Mouse (Mus musculus): Measurements from ENCODE around the gene Cdkal1. TPM values are rescaled to one million over a fixed set of nuclear protein-coding genes. Genes with fewer than 3 reads are reported as not detected.

Cdkal1 gene
- polyA plus RNA-seq, 1 experiment from 2014 or later, result 21.1 TPM

- WGBS, result 47% methylated on average over 2 of the region's 2 CpGs
- ATAC-seq (ENCODE audit: low read depth), result no peak
These were observed 457.0 kb downstream of the Cdkal1 start for GRCm38 (mm10) chr13:29398456-29398855.

DNA sequence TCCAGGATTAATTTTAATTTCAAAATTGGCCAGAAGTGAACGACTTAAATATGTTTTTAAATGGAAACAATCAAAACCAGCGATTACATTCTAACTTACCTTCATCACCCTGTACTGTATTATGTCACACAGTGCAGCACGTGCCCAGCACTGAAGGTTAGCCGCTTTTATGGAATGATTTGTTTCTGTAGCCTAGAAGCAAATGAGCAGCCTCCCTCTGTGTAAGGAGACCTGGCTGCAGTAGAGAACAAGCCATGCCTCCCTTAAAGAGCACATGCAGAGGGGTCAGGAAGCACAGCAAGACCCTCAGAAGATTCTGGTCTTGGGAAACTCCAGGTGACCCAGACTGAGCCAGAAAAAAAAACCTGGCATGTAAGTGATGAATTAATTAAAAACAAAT, 459.8 kb downstream of the Cdkal1 start:
- Histone ChIP-seq H3K36me3 (ENCODE audit: control insufficient read depth, insufficient read depth, low read length) (no peaks in the 10 kb centered on the region), H3K4me3 (ENCODE audit: low read depth, low read length) (no peak overlapping the region), H3K27ac (ENCODE audit: low read depth, low read length) (no peak overlapping the region), H3K9ac (replicated peaks; ENCODE audit: low read depth, low read length) (no peak overlapping the region), H3K27me3 (ENCODE audit: control insufficient read depth, insufficient read depth, low read length) (no peaks in the 10 kb centered on the region), H3K4me2 (ENCODE audit: low read depth, low read length) (no peak overlapping the region), H3K9me3 (ENCODE audit: control insufficient read depth, low read length) (no peaks in the 10 kb centered on the region), H3K4me1 (ENCODE audit: control insufficient read depth, insufficient read depth, low read length) (peaks cover 5% of the 10 kb centered on the region; the same call in 1 of the 2 replicates)
- 70% methylated on average over 4 of the region's 4 CpGs for WGBS
- no peak for ATAC-seq (ENCODE audit: low read depth)

More at GRCm38 (mm10) chr13:29398456-29398855, 457.0 kb downstream of the Cdkal1 start:
- Histone ChIP-seq H3K27me3 (ENCODE audit: control insufficient read depth, insufficient read depth, low read length) (no peaks in the 10 kb centered on the region), H3K9me3 (ENCODE audit: control insufficient read depth, low read length) (no peaks in the 10 kb centered on the region), H3K9ac (replicated peaks; ENCODE audit: low read depth, low read length) (no peak overlapping the region), H3K36me3 (ENCODE audit: control insufficient read depth, insufficient read depth, low read length) (no peaks in the 10 kb centered on the region), H3K4me2 (ENCODE audit: low read depth, low read length) (no peak overlapping the region), H3K4me3 (ENCODE audit: low read depth, low read length) (no peak overlapping the region), H3K4me1 (ENCODE audit: control insufficient read depth, insufficient read depth, low read length) (peaks cover 5% of the 10 kb centered on the region; the same call in 1 of the 2 replicates), H3K27ac (ENCODE audit: low read depth, low read length) (no peak overlapping the region)

- no peaks in the 10 kb centered on the region for H3K9me3 ChIP-seq (ENCODE audit: control insufficient read depth, low read length)
- no peak overlapping the region for H3K27ac ChIP-seq (ENCODE audit: low read depth, low read length)
- H3K36me3 ChIP-seq (ENCODE audit: control insufficient read depth, insufficient read depth, low read length), result no peaks in the 10 kb centered on the region
- H3K4me2 ChIP-seq (ENCODE audit: low read depth, low read length), result no peak overlapping the region
- WGBS, result 86% methylated on average over 5 of the region's 5 CpGs
- ATAC-seq (ENCODE audit: low read depth), result no peak
- H3K9ac ChIP-seq (replicated peaks; ENCODE audit: low read depth, low read length), result no peak overlapping the region
- no peak overlapping the region for H3K4me3 ChIP-seq (ENCODE audit: low read depth, low read length)
- H3K27me3 ChIP-seq (ENCODE audit: control insufficient read depth, insufficient read depth, low read length), result no peaks in the 10 kb centered on the region
- H3K4me1 ChIP-seq (ENCODE audit: control insufficient read depth, insufficient read depth, low read length), result no peaks in the 10 kb centered on the region
These were observed 465.4 kb downstream of the Cdkal1 start for GRCm38 (mm10) chr13:29390025-29390424.

DNA sequence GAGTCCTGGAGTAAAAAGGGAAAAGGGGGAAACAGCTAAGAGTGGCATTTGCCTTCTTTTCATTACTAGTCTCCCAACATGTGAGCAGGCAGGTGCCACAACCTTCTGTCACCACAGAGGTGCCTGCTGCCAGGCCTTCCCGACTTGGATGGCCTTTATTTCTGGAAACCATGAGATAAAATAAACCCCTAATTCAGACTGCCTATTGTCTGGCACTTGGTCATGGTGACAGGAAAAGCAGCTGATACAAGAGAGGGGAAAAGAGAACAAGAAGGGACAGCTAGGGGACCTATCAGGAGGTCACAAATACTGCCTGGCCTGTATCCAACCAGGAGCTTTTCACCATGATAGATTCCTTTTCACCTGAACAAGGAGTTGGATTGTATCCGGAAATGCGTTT, 466.6 kb downstream of the Cdkal1 start:
- Histone ChIP-seq H3K4me1 (ENCODE audit: control insufficient read depth, insufficient read depth, low read length) (no peaks in the 10 kb centered on the region), H3K27ac (ENCODE audit: low read depth, low read length) (no peak overlapping the region), H3K36me3 (ENCODE audit: control insufficient read depth, insufficient read depth, low read length) (no peaks in the 10 kb centered on the region), H3K4me3 (ENCODE audit: low read depth, low read length) (no peak overlapping the region), H3K4me2 (ENCODE audit: low read depth, low read length) (no peak overlapping the region), H3K27me3 (ENCODE audit: control insufficient read depth, insufficient read depth, low read length) (no peaks in the 10 kb centered on the region), H3K9me3 (ENCODE audit: control insufficient read depth, low read length) (no peaks in the 10 kb centered on the region), H3K9ac (replicated peaks; ENCODE audit: low read depth, low read length) (no peak overlapping the region)
- 71% methylated on average over 3 of the region's 3 CpGs for WGBS
- no peak for ATAC-seq (ENCODE audit: low read depth)

- Histone ChIP-seq H3K4me1 (ENCODE audit: control insufficient read depth, insufficient read depth, low read length) (0 out of 2 replicates have a peak, but pooled peaks cover 3% of the 10 kb centered on the region), H3K4me3 (ENCODE audit: low read depth, low read length) (no peak overlapping the region), H3K4me2 (ENCODE audit: low read depth, low read length) (no peak overlapping the region), H3K27ac (ENCODE audit: low read depth, low read length) (no peak overlapping the region), H3K9me3 (ENCODE audit: control insufficient read depth, low read length) (no peaks in the 10 kb centered on the region), H3K36me3 (ENCODE audit: control insufficient read depth, insufficient read depth, low read length) (no peaks in the 10 kb centered on the region), H3K27me3 (ENCODE audit: control insufficient read depth, insufficient read depth, low read length) (no peaks in the 10 kb centered on the region), H3K9ac (replicated peaks; ENCODE audit: low read depth, low read length) (no peak overlapping the region)
- no peak for ATAC-seq (ENCODE audit: low read depth)
- 83% methylated on average over 2 of the region's 2 CpGs for WGBS
These were observed 477.9 kb downstream of the Cdkal1 start for GRCm38 (mm10) chr13:29377572-29377971.

GRCm38 (mm10) chr13:29371916-29372315, 483.6 kb downstream of the Cdkal1 start:
- H3K27ac ChIP-seq (ENCODE audit: low read depth, low read length), result no peak overlapping the region
- peak; percentile 44; the same call in 1 of the 2 replicates for ATAC-seq (ENCODE audit: low read depth)

DNA sequence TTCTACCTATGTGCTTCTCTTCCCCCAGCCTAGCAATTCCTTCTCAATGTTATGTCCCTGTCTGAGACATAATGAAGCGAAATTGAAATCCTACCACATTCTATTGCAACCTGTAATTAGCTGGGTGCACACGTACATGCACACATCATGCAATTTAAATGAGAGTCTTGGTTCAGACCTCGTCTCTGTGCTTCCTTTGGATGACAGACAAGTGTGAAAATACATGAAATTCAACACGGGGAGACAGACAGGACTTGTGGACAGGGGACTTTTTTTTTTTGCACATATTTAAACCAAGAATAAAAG, 484.1 kb downstream of the Cdkal1 start:
- WGBS, result 23% methylated on average over 4 of the region's 4 CpGs
- H3K36me3 ChIP-seq (ENCODE audit: control insufficient read depth, insufficient read depth, low read length), result no peaks in the 10 kb centered on the region
- no peaks in the 10 kb centered on the region for H3K27me3 ChIP-seq (ENCODE audit: control insufficient read depth, insufficient read depth, low read length)
- no peak overlapping the region for H3K4me3 ChIP-seq (ENCODE audit: low read depth, low read length)
- no peaks in the 10 kb centered on the region for H3K9me3 ChIP-seq (ENCODE audit: control insufficient read depth, low read length)
- no peak overlapping the region for H3K9ac ChIP-seq (replicated peaks; ENCODE audit: low read depth, low read length)
- 0 out of 2 replicates have a peak overlapping the region, but pooled peaks have one; percentile 60 for H3K27ac ChIP-seq (ENCODE audit: low read depth, low read length)
- no peak for ATAC-seq (ENCODE audit: low read depth)
- peaks cover 10% of the 10 kb centered on the region; the same call in 1 of the 2 replicates for H3K4me1 ChIP-seq (ENCODE audit: control insufficient read depth, insufficient read depth, low read length)
- H3K4me2 ChIP-seq (ENCODE audit: low read depth, low read length), result no peak overlapping the region

More at GRCm38 (mm10) chr13:29371916-29372315, 483.6 kb downstream of the Cdkal1 start:
- Histone ChIP-seq H3K27me3 (ENCODE audit: control insufficient read depth, insufficient read depth, low read length) (no peaks in the 10 kb centered on the region), H3K9me3 (ENCODE audit: control insufficient read depth, low read length) (no peaks in the 10 kb centered on the region), H3K4me1 (ENCODE audit: control insufficient read depth, insufficient read depth, low read length) (peaks cover 10% of the 10 kb centered on the region; the same call in 1 of the 2 replicates), H3K9ac (replicated peaks; ENCODE audit: low read depth, low read length) (no peak overlapping the region), H3K36me3 (ENCODE audit: control insufficient read depth, insufficient read depth, low read length) (no peaks in the 10 kb centered on the region), H3K4me3 (ENCODE audit: low read depth, low read length) (no peak overlapping the region), H3K4me2 (ENCODE audit: low read depth, low read length) (no peak overlapping the region)
- whole genome bisulfite sequencing, result 16% methylated on average over 3 of the region's 3 CpGs

DNA sequence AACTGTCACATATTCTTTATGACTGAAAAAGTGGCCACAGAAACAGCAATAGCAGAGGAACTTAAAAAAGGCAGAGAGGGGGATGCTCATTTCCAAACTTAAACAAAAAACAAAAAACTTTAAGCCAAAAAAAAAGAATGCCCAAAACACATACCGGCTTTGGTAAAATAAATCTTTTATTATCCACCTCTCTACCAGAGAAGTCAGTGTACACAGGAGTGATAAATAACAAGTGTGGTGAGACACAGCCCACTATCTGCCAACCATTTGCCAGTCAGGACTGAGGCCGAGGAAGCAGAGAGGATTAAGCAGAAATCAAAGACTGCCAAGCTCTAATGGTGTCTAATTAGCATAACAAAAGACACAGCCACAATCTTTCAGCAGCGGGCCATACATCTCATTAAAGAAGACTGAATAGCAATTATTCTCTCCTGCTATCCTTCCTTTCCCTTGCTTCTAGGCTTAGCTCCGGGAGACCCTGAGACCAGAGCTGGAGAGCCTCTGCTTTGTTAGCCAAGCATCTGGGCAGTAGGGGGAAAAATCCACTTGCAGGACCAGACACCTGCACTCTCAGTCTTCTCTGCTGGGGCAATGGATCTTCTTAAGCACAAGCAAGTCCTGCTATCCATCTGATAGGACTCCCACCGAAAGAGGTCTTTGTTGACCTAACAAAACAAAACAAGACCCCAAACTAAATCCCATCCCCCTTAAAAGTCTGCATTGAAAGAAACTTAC, 484.6 kb downstream of the Cdkal1 start:
- ATAC-seq (ENCODE audit: low read depth), result peak; percentile 85
- no peak overlapping the region for H3K4me3 ChIP-seq (ENCODE audit: low read depth, low read length)
- H3K9me3 ChIP-seq (ENCODE audit: control insufficient read depth, low read length), result no peaks in the 10 kb centered on the region
- H3K36me3 ChIP-seq (ENCODE audit: control insufficient read depth, insufficient read depth, low read length), result no peaks in the 10 kb centered on the region
- peaks cover 10% of the 10 kb centered on the region; the same call in 1 of the 2 replicates for H3K4me1 ChIP-seq (ENCODE audit: control insufficient read depth, insufficient read depth, low read length)
- peak overlapping the region; percentile 60; the same call in 1 of the 2 replicates for H3K27ac ChIP-seq (ENCODE audit: low read depth, low read length)
- H3K9ac ChIP-seq (replicated peaks; ENCODE audit: low read depth, low read length), result no peak overlapping the region
- H3K4me2 ChIP-seq (ENCODE audit: low read depth, low read length), result no peak overlapping the region
- no peaks in the 10 kb centered on the region for H3K27me3 ChIP-seq (ENCODE audit: control insufficient read depth, insufficient read depth, low read length)
- WGBS, result 2% methylated on average over 5 of the region's 5 CpGs

DNA sequence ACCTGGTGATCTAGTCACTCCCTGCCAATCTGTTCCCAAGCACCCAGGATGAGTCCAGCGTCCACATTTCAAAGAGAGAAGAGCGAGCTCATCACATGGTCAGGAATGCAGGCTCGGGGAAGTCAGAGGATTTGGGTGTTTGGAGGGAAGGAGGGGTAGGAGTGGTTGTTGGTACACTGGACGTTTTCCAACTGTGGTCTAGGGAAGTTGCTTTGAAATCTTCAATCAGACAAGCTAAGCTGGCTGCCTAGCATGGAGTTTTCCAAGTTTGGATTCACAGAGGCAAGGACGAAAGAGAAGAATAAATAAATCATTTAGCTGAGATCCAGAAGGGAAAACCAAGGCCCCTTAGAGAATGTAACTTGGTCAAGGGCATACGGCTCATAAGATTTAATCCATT, 486.7 kb downstream of the Cdkal1 start:
- H3K9ac ChIP-seq (replicated peaks; ENCODE audit: low read depth, low read length), result no peak overlapping the region
- H3K4me1 ChIP-seq (ENCODE audit: control insufficient read depth, insufficient read depth, low read length), result peaks cover 7% of the 10 kb centered on the region; the same call in 1 of the 2 replicates
- no peak for ATAC-seq (ENCODE audit: low read depth)
- no peak overlapping the region for H3K4me2 ChIP-seq (ENCODE audit: low read depth, low read length)
- no peak overlapping the region for H3K4me3 ChIP-seq (ENCODE audit: low read depth, low read length)
- no peak overlapping the region; the same call in 1 of the 2 replicates for H3K27ac ChIP-seq (ENCODE audit: low read depth, low read length)
- H3K27me3 ChIP-seq (ENCODE audit: control insufficient read depth, insufficient read depth, low read length), result no peaks in the 10 kb centered on the region
- 47% methylated on average over 6 of the region's 6 CpGs for WGBS
- H3K36me3 ChIP-seq (ENCODE audit: control insufficient read depth, insufficient read depth, low read length), result no peaks in the 10 kb centered on the region
- H3K9me3 ChIP-seq (ENCODE audit: control insufficient read depth, low read length), result no peaks in the 10 kb centered on the region

Measured in neural tube, embryonic 14.5 days (tissue).